Mouse (Mus musculus) cerebellum, postnatal 10 days (tissue): ENCODE measurements at regions not wholly inside any gene's neighbourhood (a gene's known extent, or its start where the extent isn't known, plus 50 kb on each side); places are given as distances from the start of the nearest gene placed in this dataset.

Source experiments
- DNase-seq, 2 experiments: peaks; one replicate each; pipeline ENCODE4 v3.0.0; 2021; ENCODE audit warnings: mixed read lengths in 2 of 2

GRCm38 (mm10) chr17:9981273-9981672 lies 311.8 kb upstream of the Pabpc6 start:
- DNase-seq, result no peak

GRCm38 (mm10) chr17:9976866-9977421 lies 307.4 kb upstream of the Pabpc6 start:
- DNase-seq, result no peak

GRCm38 (mm10) chr17:9975995-9976394 lies 306.5 kb upstream of the Pabpc6 start:
- no peak for DNase-seq

GRCm38 (mm10) chr17:9975153-9975552 lies 305.6 kb upstream of the Pabpc6 start:
- no peak for DNase-seq

GRCm38 (mm10) chr17:9967988-9968387 lies 298.5 kb upstream of the Pabpc6 start:
- DNase-seq, result peak; percentile 39 to 45

- no peak for DNase-seq
Observed at GRCm38 (mm10) chr17:9962893-9963436, 293.4 kb upstream of the Pabpc6 start.

- no peak for DNase-seq
Observed at GRCm38 (mm10) chr17:9948985-9949667, 279.6 kb upstream of the Pabpc6 start.

GRCm38 (mm10) chr17:9947609-9948008 lies 278.1 kb upstream of the Pabpc6 start:
- no peak for DNase-seq

- no peak for DNase-seq
Observed at GRCm38 (mm10) chr17:9944513-9944912, 275.0 kb upstream of the Pabpc6 start.

- DNase-seq, result no peak
Observed at GRCm38 (mm10) chr17:9942171-9942570, 272.7 kb upstream of the Pabpc6 start.

GRCm38 (mm10) chr17:9939576-9939975 lies 270.1 kb upstream of the Pabpc6 start:
- DNase-seq, result no peak

GRCm38 (mm10) chr17:9938426-9938825 lies 268.9 kb upstream of the Pabpc6 start:
- DNase-seq, result no peak

- no peak for DNase-seq
Observed at GRCm38 (mm10) chr17:9937211-9937610, 267.7 kb upstream of the Pabpc6 start.

GRCm38 (mm10) chr17:9932186-9932585 lies 262.7 kb upstream of the Pabpc6 start:
- no peak for DNase-seq

GRCm38 (mm10) chr17:9931526-9931925 lies 262.0 kb upstream of the Pabpc6 start:
- no peak for DNase-seq

GRCm38 (mm10) chr17:9929448-9930088 lies 260.1 kb upstream of the Pabpc6 start:
- no peak for DNase-seq

- DNase-seq, result no peak
Observed at GRCm38 (mm10) chr17:9927724-9928123, 258.2 kb upstream of the Pabpc6 start.

- DNase-seq, result no peak
Observed at GRCm38 (mm10) chr17:9926308-9926707, 256.8 kb upstream of the Pabpc6 start.

GRCm38 (mm10) chr17:9921326-9921725 lies 251.8 kb upstream of the Pabpc6 start:
- DNase-seq, result no peak

GRCm38 (mm10) chr17:9917031-9917430 lies 247.5 kb upstream of the Pabpc6 start:
- no peak for DNase-seq

GRCm38 (mm10) chr17:9910856-9911255 lies 241.3 kb upstream of the Pabpc6 start:
- peak; percentile 53 to 70 for DNase-seq

GRCm38 (mm10) chr17:9907077-9907476 lies 237.6 kb upstream of the Pabpc6 start:
- no peak for DNase-seq

- peak; percentile 71 to 88 for DNase-seq
Observed at GRCm38 (mm10) chr17:9905501-9906462, 236.3 kb upstream of the Pabpc6 start.
